Mouse (Mus musculus): ENCODE measurements around the gene Ccdc9b. TPM values are rescaled to one million over a fixed set of nuclear protein-coding genes. Genes with fewer than 3 reads are reported as not detected.
A peak's percentile ranks its signal among the peaks of the same experiment; 100 is the strongest.

Ccdc9b gene
- polyA plus RNA-seq, 1 experiment, result 0.80 TPM

DNA sequence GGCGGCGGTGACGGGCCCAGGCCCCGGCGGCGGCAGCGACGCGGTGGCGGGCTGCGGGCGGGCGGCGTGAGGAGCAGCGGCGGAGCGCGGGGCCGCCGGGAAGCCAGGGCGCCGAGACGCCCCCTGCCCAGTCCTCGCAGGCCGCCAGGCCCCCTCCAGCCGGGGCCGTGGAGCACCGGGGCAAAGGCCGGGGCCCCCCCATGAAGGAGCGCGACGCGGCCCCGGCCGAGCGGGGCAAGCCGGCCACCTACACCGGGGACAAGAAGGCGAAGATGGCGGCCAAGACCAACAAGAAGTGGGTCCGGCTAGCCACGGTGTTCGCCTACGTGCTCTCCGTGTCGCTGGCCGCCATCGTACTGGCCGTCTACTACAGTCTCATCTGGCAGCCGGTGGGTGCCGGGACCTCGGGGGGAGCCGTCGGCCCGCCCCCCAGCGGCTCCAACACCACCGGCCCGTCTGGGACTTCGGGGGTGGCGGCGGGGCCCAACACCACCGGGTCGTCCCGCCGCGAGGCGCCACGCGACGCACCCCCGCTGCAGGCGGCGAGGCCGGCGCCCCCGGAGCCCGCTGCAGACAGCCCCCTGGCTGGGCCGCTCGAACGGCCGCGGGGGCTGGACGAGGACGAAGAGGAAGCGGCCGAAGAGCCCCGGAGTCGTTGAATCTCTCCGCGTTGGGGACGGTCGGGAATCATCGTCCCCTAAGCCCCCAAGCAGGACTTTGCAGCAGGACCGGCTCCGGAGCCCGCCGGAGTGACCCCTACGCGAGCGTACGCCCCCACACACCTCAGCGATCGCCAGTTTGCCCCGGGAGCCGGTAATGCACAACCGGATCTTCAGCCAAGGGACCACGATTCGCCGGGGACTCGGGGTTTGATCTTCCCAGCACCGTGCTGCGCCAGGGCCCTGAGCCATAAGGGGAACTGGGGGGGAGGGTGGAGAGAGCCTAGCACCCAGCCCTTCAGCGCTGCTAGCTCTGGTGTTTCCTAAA is 16.3 kb downstream of the Ccdc9b start:
- Histone ChIP-seq H3K4me1 (ENCODE audit: control insufficient read depth, insufficient read depth, low read length) (peaks cover 17% of the 10 kb centered on the region), H3K36me3 (ENCODE audit: control insufficient read depth, insufficient read depth, low read length) (no peaks in the 10 kb centered on the region), H3K27ac (ENCODE audit: control insufficient read depth, insufficient read depth, low read depth, low read length) (peak overlapping the region; percentile 34), H3K4me3 (ENCODE audit: control insufficient read depth, low read depth, low read length) (peak overlapping the region; percentile 76), H3K27me3 (ENCODE audit: control insufficient read depth, insufficient read depth, low read length) (no peaks in the 10 kb centered on the region)
- TF ChIP-seq POLR2A (IDR thresholded peaks at IDR 0.05; ENCODE audit: control insufficient read depth, low read depth, low read length) (peak; percentile 29; the same call in 1 of the 2 replicates), CTCF (IDR thresholded peaks at IDR 0.05; ENCODE audit: control insufficient read depth, insufficient read depth, insufficient replicate concordance, low read depth, low read length) (no peak)

DNA sequence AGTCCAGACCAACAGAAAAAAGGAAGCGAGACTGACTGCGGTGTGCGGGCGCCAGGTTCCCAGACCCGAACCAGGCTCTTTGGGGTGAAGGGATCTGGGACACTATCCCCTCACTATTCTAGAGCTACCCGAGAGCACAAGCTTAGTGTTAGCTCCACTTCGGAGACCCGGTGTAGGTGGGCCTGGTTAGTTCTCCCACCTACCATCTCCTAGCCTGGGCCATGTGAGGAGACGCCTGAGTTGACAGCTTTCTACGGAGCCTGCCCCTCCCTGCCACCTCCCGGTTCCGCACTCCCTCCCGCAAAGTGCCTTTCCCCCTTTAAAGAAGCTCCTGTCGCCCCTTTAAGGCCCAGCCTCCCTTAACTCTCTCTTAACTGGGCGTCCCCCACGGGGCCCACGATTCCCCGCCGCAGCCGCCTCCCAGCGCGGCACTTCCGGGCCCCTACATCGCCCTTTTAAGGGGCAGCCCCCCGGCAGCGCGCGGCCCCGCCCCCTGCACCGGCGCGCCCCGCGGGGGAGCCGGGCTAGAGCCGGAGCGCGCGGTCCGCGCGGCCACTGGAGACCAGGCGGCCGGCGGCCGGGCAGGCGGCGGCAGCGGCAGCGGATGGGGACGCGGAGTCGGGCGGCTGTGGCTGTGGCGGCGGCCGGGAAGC is 17.1 kb downstream of the Ccdc9b start, which contains the start of gene Inafm2:
Gene Inafm2 (plus strand): TSS at position 527 of the 653 bp plus-strand sequence.
- no peak for TF ChIP-seq CTCF (IDR thresholded peaks at IDR 0.05; ENCODE audit: control insufficient read depth, insufficient read depth, insufficient replicate concordance, low read depth, low read length)
- peak; percentile 76; the same call in 1 of the 2 replicates for TF ChIP-seq POLR2A (IDR thresholded peaks at IDR 0.05; ENCODE audit: control insufficient read depth, low read depth, low read length)
- H3K27ac ChIP-seq (ENCODE audit: control insufficient read depth, insufficient read depth, low read depth, low read length), result peak within 1 kb of the TSS; percentile 34
- H3K27me3 ChIP-seq (ENCODE audit: control insufficient read depth, insufficient read depth, low read length), result no peaks in the 10 kb centered on the region
- peak within 1 kb of the TSS; percentile 76 for H3K4me3 ChIP-seq (ENCODE audit: control insufficient read depth, low read depth, low read length)
- H3K4me1 ChIP-seq (ENCODE audit: control insufficient read depth, insufficient read depth, low read length), result peaks cover 16% of the 10 kb centered on the region
- no peaks in the 10 kb centered on the region for H3K36me3 ChIP-seq (ENCODE audit: control insufficient read depth, insufficient read depth, low read length)

DNA sequence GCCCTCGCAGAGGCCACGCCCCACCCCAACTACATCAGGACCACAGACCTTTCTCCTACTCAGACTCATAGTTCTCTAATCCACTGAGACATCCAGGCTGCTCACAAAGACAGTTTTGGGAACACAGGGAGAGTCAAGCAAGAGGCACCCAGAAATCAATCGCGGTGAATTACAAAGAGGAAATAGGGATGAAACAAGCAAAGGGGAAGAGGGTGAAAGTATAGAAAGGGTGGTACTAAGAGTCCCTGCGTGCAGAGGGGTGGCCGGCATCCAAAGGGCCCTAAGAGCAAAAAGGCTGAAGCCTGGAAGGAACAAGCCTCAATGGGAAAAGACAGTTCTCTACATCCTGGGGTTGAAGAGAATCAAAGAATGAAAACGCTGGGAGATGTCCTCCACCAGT is 17.8 kb downstream of the Ccdc9b start:
- no peaks in the 10 kb centered on the region for H3K27me3 ChIP-seq (ENCODE audit: control insufficient read depth, insufficient read depth, low read length)
- no peaks in the 10 kb centered on the region for H3K36me3 ChIP-seq (ENCODE audit: control insufficient read depth, insufficient read depth, low read length)
- H3K4me3 ChIP-seq (ENCODE audit: control insufficient read depth, low read depth, low read length), result peak overlapping the region; percentile 76; the same call in 1 of the 2 replicates
- H3K4me1 ChIP-seq (ENCODE audit: control insufficient read depth, insufficient read depth, low read length), result peaks cover 15% of the 10 kb centered on the region
- no peak for TF ChIP-seq CTCF (IDR thresholded peaks at IDR 0.05; ENCODE audit: control insufficient read depth, insufficient read depth, insufficient replicate concordance, low read depth, low read length)
- TF ChIP-seq POLR2A (IDR thresholded peaks at IDR 0.05; ENCODE audit: control insufficient read depth, low read depth, low read length), result no peak
- no peak overlapping the region for H3K27ac ChIP-seq (ENCODE audit: control insufficient read depth, insufficient read depth, low read depth, low read length)

DNA sequence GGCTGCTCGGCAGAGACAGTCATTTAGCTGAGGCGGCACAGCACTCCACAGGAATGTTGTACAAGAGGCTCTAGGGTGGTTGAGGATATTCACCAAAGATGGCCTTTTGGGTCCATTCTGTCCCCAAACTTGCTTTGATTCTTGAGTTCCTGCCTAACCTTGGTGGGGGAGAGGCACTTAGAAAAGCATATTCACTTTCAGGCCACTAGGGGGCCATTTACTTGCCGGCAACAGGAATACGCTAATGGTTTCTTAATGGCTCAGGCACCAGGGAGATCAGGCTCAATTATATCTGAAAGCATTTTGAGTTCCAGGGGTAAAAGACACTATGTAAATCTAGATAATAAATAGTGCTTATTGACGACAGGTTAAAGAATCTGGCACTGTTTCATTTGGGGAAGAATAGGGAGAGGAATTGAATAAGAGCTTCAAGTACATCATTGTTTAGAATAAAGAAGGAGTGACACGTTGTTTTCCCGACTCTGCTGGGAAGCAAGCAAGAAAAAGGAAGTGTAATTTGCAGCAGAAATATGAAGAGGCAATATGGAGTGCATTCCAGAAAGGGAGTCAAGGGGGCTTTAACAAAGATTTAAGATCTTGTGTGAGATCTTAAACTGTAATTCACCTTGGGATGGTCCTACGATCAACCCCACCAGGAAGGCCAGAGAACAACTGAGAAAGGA is 19.1 kb downstream of the Ccdc9b start:
- TF ChIP-seq CTCF (IDR thresholded peaks at IDR 0.05; ENCODE audit: control insufficient read depth, insufficient read depth, insufficient replicate concordance, low read depth, low read length) (no peak), POLR2A (IDR thresholded peaks at IDR 0.05; ENCODE audit: control insufficient read depth, low read depth, low read length) (no peak)
- H3K27me3 ChIP-seq (ENCODE audit: control insufficient read depth, insufficient read depth, low read length), result no peaks in the 10 kb centered on the region
- no peaks in the 10 kb centered on the region for H3K36me3 ChIP-seq (ENCODE audit: control insufficient read depth, insufficient read depth, low read length)
- no peak overlapping the region for H3K27ac ChIP-seq (ENCODE audit: control insufficient read depth, insufficient read depth, low read depth, low read length)
- no peak overlapping the region for H3K4me3 ChIP-seq (ENCODE audit: control insufficient read depth, low read depth, low read length)
- peaks cover 14% of the 10 kb centered on the region for H3K4me1 ChIP-seq (ENCODE audit: control insufficient read depth, insufficient read depth, low read length)

DNA sequence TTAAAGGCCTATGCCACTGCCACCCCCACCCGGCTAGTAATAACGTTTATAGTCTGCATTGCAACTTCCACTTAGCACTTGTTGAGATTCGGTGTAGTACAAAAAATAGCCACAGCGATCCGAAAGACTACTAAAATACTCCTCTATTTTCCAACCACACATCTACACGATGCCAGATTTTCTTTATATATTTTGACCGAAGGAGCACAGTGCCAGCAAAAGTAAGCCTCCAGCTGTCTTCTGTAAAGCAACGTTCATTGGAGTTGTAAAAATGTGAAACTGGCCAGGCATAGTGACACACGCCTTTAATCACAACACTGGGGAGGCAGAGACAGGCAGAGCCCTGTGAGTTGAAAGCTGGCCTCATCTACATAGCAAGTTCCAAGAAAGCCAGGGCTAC is 21.3 kb downstream of the Ccdc9b start:
- Histone ChIP-seq H3K27me3 (ENCODE audit: control insufficient read depth, insufficient read depth, low read length) (no peaks in the 10 kb centered on the region), H3K36me3 (ENCODE audit: control insufficient read depth, insufficient read depth, low read length) (no peaks in the 10 kb centered on the region), H3K4me1 (ENCODE audit: control insufficient read depth, insufficient read depth, low read length) (peaks cover 9% of the 10 kb centered on the region), H3K4me3 (ENCODE audit: control insufficient read depth, low read depth, low read length) (no peak overlapping the region), H3K27ac (ENCODE audit: control insufficient read depth, insufficient read depth, low read depth, low read length) (no peak overlapping the region)
- TF ChIP-seq POLR2A (IDR thresholded peaks at IDR 0.05; ENCODE audit: control insufficient read depth, low read depth, low read length) (no peak), CTCF (IDR thresholded peaks at IDR 0.05; ENCODE audit: control insufficient read depth, insufficient read depth, insufficient replicate concordance, low read depth, low read length) (no peak)

DNA sequence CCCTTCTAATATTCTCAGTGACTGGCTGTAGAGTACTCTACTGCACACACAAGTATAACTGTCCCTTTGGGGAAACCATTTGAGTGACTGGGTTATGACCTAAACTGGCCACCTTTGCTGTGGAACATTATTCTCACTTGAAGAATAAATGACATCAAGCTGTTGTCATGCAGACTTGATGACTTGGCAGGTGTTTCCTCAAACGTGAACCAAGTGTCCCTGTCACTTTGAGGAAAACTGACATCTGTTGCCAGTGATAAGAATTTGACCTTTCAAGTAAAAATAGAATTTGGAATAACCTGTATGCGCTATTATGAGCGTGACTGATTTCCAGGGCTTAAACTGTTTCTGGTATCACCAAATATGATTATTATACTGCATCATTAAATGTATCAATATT is 22.1 kb downstream of the Ccdc9b start:
- peaks cover 9% of the 10 kb centered on the region for H3K4me1 ChIP-seq (ENCODE audit: control insufficient read depth, insufficient read depth, low read length)
- no peak for TF ChIP-seq CTCF (IDR thresholded peaks at IDR 0.05; ENCODE audit: control insufficient read depth, insufficient read depth, insufficient replicate concordance, low read depth, low read length)
- no peak overlapping the region for H3K4me3 ChIP-seq (ENCODE audit: control insufficient read depth, low read depth, low read length)
- no peaks in the 10 kb centered on the region for H3K36me3 ChIP-seq (ENCODE audit: control insufficient read depth, insufficient read depth, low read length)
- no peak overlapping the region for H3K27ac ChIP-seq (ENCODE audit: control insufficient read depth, insufficient read depth, low read depth, low read length)
- no peaks in the 10 kb centered on the region for H3K27me3 ChIP-seq (ENCODE audit: control insufficient read depth, insufficient read depth, low read length)

DNA sequence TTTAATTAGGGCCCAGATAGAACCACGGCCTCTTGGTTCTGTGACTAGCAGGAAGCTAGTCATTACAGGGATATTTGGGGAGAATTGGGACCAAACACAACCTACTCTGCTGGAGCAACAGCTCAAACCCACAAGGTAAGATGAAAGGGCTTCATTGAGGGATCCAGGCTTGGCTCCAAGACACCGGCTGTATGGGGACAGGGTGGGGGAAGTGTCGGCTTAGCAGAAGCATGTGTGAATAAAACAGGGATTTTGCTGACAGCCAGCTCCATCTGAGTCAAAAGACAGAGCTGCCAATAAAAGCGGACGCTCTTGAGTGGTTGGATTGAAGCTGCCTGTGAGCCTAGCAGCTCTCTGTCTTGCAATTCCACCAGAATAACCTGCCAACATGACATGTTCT is 29.1 kb downstream of the Ccdc9b start:
- H3K36me3 ChIP-seq (ENCODE audit: control insufficient read depth, insufficient read depth, low read length), result no peaks in the 10 kb centered on the region
- H3K4me3 ChIP-seq (ENCODE audit: control insufficient read depth, low read depth, low read length), result no peak overlapping the region
- TF ChIP-seq CTCF (IDR thresholded peaks at IDR 0.05; ENCODE audit: control insufficient read depth, insufficient read depth, insufficient replicate concordance, low read depth, low read length), result no peak
- no peak for TF ChIP-seq POLR2A (IDR thresholded peaks at IDR 0.05; ENCODE audit: control insufficient read depth, low read depth, low read length)
- peaks cover 9% of the 10 kb centered on the region for H3K4me1 ChIP-seq (ENCODE audit: control insufficient read depth, insufficient read depth, low read length)
- H3K27ac ChIP-seq (ENCODE audit: control insufficient read depth, insufficient read depth, low read depth, low read length), result no peak overlapping the region
- no peaks in the 10 kb centered on the region for H3K27me3 ChIP-seq (ENCODE audit: control insufficient read depth, insufficient read depth, low read length)

All from testis, adult 2 months (tissue).